Mouse (Mus musculus) megakaryocyte, embryonic 14.5 days (primary cell): ENCODE data around the gene Pknox2.

Source experiments
- FLI1 ChIP-seq: IDR thresholded peaks from 2 replicates; pipeline ENCODE4 v1.6.1; 2012; ENCODE audit warnings: low read length, inconsistent platforms, mixed read lengths
- GATA1 ChIP-seq: IDR thresholded peaks from 3 replicates; pipeline ENCODE4 v1.6.1; 2012; ENCODE audit warnings: mixed read lengths, low read length, inconsistent platforms, borderline replicate concordance

- TF ChIP-seq GATA1 (no peak), FLI1 (no peak)
Observed at GRCm38 (mm10) chr9:36919472-36919871, 227.7 kb downstream of the Pknox2 start.
